Mouse (Mus musculus): ENCODE data around the gene Cdhr1.
"Not testable (repeated sequence)": the region's sequence is repeated elsewhere in the genome, so short reads cannot be mapped to it uniquely, and the experiment has no call there.

Gene Cdhr1

DNA sequence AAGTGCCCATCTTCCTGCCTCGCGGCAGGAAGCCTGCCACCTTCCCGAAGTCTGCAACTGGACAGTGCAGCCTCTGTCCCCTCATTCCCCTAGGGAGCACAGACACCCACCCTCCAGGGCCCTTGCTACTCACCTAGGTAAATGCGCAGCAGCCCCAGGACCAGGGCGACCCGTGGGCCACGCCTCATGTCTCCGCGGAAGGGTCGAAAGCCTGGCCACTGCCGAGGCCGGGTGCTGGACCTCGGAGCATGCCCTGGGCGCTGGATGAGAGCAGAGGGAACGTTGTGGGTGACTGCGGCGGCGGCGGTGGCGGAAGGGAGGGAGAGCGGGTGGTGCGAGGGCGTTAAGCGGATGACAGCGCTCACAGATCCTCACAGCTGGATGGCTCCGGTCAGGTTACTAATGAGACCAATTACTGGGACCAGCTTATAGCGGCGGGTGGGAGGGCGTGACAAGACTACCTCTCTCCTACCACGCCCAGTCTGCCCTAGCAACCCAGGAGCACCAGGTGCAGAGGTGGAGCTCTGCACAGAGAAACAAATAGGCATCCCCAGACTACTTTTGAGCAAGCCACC is at the start of gene Cdhr1:
Gene Cdhr1, minus strand, starts transcription at position 392 of the 575 bp plus-strand sequence.
- peak; percentile 34 to 37 for DNase-seq (ENCODE audit: low spot score in 2 of 2)

DNA sequence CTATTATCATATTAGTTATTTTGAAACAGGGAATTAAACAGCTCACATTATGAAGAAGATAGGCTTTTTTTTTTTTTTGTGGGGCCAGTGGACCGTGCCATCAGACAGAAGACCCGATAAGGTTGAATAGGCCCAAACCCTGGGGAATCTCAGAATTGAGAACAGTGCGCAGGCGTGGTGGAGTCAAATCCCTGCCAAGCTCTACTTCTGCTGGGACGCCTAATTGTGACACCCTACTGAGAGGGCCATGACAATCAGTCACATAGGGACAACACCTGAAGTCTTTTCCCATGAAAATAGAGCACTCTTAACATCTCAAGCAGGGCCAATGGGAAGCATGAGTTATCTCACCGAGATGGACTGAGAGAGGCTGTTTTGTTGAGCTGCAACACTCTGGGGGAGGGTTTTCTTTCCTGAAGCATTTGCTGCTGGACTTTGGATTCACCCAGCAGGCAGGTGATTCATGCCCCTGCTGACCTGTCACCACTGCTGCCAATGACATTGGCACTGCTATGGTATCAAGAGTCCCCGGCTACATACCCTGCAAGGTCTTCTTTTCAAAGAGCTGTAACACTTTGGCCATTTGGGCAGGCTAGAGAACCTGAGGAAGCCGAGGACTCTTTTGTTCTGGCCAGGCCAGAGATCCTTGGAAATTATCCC is 41.0 kb upstream of the Cdhr1 start:
- no peak for DNase-seq (ENCODE audit: low spot score in 2 of 2)

DNA sequence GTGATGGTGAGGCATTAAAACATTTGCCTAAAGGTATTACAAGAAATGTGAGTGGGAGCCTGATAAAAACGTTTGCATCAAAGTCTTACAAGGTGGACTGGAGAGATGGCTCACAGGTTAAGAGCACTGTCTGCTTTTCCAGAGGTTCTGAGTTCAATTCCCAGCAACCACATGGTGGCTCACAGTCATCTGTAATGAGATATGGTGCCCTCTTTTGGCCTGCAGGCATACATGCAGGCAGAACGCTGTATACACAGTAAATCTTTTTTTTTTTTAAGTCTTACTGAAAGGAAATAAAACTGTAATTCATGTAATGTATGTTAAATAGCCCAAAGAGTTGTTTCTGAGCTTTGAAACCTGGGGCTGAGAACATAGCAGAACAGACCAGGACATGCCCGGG is 39.4 kb upstream of the Cdhr1 start:
- DNase-seq (ENCODE audit: low spot score in 2 of 2), result not testable (repeated sequence)

GRCm38 (mm10) chr14:37136110-37136509 is 38.0 kb upstream of the Cdhr1 start:
- DNase-seq (ENCODE audit: low spot score in 2 of 2), result no peak

DNA sequence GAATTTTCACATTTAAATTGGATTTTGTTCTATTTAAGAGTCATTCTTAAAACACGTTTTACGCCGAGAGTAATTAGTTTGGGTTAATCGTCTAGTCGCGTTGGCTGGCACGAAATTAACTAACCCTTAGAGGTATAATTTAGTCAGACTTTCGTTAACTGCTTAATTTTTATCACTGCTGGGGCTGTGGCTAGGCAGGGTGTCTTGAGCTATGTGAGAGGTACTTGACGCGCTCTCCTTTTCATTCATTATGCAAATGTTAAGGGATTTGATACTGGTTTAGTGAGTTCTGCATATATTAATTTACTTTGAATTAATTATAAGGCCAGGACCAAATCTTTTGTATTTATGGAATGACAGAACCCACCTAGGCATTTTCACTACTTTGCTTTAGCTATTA is 37.5 kb upstream of the Cdhr1 start:
- DNase-seq (ENCODE audit: low spot score in 2 of 2), result no peak

DNA sequence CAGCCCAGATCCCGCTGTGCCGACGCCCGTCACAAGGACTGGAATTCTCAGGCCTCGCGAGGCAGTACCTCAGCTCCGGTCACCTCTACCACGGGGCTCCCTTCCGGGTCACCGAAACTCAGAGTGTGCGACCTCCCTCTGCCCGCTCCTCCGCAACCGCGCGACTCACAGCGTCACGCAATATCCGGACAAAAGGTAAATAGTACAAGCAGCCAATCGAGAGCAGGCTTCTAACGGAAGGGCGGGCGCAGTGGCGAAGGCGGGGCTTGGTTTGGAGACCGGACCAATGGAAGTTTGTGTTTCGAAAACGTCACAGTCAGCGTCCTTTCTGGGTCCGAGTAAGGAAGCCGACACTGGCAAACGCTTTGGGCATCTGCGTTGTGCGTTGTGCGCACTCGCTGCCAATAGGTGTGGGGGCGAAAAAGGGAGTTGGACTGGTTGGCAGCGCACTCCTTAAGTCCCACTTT is 37.0 kb upstream of the Cdhr1 start, which contains the start of gene Ghitm:
Gene Ghitm, minus strand, starts transcription at position 146 of the 467 bp plus-strand sequence.
- peak; percentile 98 to 99 for DNase-seq (ENCODE audit: low spot score in 2 of 2)

DNA sequence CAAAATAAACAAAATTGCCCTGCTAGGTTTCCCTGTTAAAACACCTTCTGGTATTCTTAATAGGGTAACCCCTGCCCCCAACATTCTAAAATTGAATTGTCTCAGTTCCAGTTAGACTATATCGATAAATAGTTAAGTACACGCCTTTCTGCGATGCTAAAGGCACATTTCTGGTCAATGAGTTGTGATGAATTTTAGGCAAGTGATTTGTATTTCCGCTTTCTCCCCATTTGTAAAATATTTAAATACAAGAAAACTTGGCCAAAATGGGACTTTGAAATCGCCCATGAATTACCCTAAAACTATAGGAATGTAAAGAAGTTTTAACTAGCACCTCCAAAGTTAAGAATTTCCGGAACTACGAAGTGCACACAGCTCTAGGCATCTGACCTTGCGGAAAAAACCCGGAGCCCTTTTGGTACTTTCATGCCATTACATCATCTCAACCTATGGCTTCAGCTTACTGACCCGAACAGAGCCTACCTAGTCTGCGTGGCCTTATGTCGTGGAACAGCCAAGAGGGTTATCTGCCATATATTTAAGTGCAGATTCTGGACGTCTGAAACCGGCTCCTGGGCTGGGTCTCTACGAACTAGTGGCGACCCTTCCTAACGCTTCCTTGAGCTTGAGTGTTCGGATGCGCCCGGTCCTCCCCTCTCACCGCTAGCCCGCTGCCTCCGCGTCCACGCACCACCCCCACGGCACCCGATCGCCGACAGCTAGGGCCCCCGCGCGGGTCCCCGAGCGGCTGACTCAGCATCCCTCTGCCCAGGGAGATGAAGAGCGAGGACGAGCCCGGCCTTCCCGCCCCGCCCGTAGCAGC is 36.4 kb upstream of the Cdhr1 start:
- DNase-seq (ENCODE audit: low spot score in 2 of 2), result no peak

- DNase-seq (ENCODE audit: low spot score in 2 of 2), result peak; percentile 56 to 62
Observed at GRCm38 (mm10) chr14:37127652-37128051, 29.5 kb upstream of the Cdhr1 start.

- DNase-seq (ENCODE audit: low spot score in 2 of 2), result no peak
Observed at GRCm38 (mm10) chr14:37119233-37119632, 21.1 kb upstream of the Cdhr1 start.

DNA sequence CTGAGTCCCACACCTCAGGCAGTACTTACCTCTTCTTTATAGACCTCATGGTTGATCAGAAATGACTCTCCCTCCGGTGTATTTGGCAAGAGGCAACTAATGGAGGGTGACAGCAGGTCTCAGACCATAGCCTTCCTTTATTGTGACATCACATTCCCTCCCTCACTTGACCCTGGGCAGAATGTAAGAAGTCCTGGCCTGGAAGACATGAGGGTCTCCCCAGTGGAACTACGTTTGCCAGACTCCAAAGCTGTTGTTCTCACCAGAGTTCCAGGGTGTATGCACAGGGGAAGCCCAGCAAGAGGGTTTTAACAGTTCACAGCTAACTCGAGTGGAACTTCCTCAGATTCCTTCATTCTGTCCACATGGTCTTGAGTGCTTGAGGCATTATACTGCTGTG is 15.8 kb upstream of the Cdhr1 start, which contains the start of gene 2610528A11Rik:
Gene 2610528A11Rik, minus strand, starts transcription at position 101 of the 400 bp plus-strand sequence.
- DNase-seq (ENCODE audit: low spot score in 2 of 2), result no peak

DNA sequence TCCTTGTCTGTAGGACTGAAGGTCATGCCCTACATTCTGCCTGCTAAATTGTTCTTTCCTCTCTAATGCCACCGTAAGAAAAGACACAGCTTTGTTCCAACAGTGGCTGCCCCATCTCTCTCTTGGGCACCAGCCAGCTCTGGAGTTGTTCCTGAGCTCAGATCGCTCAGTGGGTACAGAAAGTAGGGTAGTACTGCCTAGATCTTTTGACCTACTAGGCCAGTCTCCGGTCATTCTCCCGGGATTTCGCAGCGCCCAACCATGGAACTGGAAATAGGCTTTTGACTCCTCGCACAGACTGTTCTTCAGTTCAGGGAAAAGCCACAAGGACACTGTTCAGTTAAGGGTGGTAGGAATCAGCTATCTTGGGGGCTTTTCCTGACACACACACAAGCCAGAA is 14.8 kb upstream of the Cdhr1 start:
- DNase-seq (ENCODE audit: low spot score in 2 of 2), result no peak

DNA sequence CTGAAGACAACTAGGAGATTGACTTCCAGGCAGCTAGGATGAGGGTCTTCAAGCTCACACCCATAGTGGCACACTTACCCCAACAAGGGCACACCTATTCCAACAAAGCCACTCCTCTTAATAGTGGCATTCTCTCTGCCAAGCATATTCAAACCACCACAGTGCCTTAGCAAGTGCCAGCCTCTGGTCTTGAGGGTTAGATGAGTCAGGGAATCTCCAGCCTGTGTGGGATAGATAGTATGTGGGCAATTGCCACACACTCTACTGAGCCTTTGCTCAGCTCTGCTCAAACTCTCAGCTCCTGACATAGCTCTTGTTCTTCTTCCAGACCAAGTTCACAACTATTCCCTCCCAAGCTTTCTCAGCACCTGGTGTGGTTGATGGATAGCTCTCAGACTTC is 13.2 kb upstream of the Cdhr1 start:
- no peak for DNase-seq (ENCODE audit: low spot score in 2 of 2)

- DNase-seq (ENCODE audit: low spot score in 2 of 2), result no peak
Observed at GRCm38 (mm10) chr14:37110456-37110855, 12.3 kb upstream of the Cdhr1 start.

GRCm38 (mm10) chr14:37109975-37110374 is 11.8 kb upstream of the Cdhr1 start:
- no peak for DNase-seq (ENCODE audit: low spot score in 2 of 2)

DNA sequence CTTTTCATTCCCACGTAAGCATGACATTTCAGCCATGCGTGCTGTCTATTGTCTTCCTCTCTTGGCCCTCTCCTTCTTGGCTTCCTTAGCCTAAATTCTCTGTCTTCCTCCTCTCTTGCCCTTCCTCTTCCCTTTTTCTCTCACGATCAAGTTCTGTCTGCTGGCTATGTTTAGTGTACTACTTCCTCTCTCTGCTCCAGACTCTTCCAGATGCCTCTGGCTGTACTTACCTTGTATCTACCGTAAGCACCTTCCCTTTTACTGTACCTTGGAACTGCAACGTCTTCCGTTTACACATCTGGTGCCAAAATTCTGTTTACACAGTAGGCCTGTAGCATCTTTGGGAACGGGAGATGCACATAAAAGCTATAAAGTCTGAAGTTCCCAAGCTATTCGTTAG is 11.3 kb upstream of the Cdhr1 start:
- no peak for DNase-seq (ENCODE audit: low spot score in 2 of 2)

DNA sequence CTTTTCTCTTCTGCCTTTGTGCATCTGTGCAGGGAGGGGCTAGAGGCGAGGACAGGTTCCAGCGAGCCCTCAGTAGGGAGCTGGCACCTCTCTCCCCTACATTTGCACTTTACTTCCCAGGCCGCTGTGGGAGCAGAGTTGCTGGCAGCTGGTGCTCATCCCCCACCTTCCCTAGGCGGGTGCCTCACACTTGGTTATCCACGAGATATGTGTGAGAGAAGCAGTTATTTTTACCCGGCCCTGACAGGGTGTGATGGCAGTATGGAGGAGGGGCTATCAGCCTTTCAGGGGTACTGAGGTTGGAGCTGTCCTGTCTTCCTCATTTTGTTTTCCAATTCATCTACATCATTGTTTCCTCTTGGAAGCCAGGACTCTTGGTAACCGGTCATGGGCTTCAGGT is 7.7 kb upstream of the Cdhr1 start:
- peak; percentile 33 to 55 for DNase-seq (ENCODE audit: low spot score in 2 of 2)

DNA sequence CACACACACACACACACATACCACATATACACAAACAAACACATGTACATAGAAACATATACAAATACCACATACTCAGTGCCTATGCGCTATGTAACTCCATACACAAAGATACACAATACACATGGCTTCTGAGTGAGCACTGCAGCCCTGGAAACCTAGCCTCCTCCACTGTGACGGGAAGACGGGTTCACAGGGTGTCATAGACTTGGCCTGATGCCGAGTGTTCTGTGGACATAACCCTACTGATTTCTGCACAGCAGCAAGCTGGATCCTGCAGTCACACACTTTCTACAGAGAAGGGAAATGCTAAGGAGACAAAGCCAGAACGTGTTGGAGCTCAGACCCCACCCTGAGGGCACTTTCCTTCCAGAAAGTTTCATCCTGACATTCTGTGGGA is 6.6 kb upstream of the Cdhr1 start:
- DNase-seq (ENCODE audit: low spot score in 2 of 2), result peak in 1 of 2 experiments; percentile 35

DNA sequence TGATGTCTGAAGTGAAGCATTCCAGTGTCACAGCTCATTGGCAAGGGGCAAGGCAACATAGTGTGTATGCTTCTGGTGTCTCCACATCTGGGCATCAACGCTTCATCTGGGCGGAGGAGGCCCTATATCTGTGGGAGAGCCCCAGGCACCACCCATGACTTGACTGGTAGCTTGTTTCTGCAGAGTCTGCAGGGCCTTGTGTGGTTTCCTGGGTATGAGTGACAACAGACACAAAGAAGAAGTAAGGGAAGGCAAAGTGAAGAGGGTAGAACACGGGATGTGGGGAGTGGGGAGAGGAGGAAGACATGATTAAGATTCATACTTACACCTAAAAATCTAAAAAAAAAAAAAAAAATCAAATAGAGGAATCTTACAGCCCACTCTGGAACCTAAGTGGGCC is 4.3 kb upstream of the Cdhr1 start:
- DNase-seq (ENCODE audit: low spot score in 2 of 2), result no peak

DNA sequence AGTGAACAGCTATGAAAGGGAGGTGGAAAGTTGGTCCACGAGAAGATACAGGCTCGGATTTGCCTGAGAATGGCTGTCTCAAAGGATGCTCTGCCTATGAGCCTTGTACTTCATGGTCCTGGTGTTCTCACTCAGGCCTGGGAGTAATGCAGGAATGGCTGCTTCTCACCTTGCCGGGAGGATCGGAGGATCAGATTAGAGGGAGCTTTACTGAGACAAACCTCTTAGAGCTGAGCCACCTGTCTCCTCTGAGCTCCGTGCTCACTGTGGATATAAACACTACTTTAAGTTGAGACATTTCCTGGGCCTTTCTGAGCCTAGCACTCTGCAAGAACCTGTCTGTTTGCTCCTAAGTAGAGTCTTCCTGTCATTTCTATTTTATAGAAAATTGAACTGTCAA is 3.4 kb upstream of the Cdhr1 start:
- DNase-seq (ENCODE audit: low spot score in 2 of 2), result no peak

DNA sequence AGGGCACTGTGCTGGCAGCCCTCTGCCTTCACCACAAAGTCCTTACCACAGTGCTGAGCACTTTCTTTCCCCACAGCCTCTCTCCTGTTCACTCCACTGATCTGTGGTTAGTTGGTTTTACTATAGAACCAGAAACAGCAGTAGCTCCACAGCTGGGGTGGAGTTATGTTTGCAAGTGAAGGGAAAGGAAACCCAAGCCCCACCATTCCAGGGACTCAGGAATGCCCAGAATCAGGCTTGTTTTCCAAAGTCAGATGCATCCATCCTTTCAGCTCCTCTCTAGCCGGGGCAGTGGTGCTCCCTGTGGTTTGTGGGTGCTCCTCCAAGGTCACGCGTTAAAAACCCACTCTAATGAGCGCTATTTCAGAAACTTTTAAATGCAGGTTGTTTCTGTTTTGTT is 2.6 kb downstream of the Cdhr1 start:
- DNase-seq (ENCODE audit: low spot score in 2 of 2), result no peak

- no peak for DNase-seq (ENCODE audit: low spot score in 2 of 2)
Observed at GRCm38 (mm10) chr14:37094436-37094835, 3.7 kb downstream of the Cdhr1 start.

DNA sequence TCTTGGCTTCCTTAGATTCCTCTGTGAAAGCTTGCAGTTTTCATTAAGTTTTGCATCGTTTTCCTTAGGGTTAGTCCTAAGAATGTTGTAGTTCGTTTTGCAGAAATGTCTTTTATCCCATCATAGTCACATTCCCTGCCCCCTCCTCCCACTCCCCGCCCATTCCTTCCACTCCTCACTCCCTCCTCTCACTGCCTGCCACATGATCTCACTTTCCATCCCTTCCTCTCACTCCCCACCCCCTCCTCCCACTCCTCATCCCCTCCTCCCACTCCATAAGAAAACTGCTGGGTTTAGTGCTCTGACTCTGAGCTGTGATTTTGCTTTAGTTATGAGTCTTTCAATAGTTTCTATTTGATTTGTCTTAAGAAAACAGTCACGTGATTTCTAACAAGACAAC is 14.4 kb downstream of the Cdhr1 start:
- no peak for DNase-seq (ENCODE audit: low spot score in 2 of 2)

DNA sequence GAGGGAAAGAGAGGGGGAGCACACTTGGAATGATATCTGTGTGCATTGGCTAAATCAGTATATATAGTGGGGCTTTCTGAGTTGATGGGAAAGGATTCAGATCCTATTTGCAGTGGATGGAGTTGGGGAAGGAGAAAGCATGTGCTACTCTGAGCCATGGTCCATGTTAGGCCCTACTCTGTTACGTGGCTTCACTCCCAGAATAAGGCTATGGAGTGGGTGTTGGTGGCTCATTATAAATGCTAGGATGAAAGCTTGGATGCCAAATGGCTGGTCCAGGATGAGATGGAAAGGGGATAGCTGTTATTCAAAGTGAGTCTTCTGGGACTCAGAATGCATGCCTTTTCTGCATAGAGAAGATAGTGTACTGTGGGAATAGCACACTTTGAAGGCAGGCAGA is 17.4 kb downstream of the Cdhr1 start:
- DNase-seq (ENCODE audit: low spot score in 2 of 2), result no peak

Measured in right cerebral cortex, postnatal 10 days (tissue).